37 mouse cellular contexts compared by ENCODE assay signal in genomic region chr9:74858111-74858510, GRCm38 (mm10). TPM values are rescaled to one million over a fixed set of nuclear protein-coding genes. Genes with fewer than 3 reads are reported as not detected.
"Had no signal": no experiment of that assay in that cellular context is flagged by ENCODE, and none has a peak within 500 bp of the region (broad histone marks: within the 10 kb centered on the region; RNA-seq: fewer than 3 reads in every experiment).

No protein-coding gene starts in this region.

- DNase-seq: left cerebral cortex, postnatal 4 days; liver; liver, embryonic 13.5 days; liver, postnatal 0 days; lung, adult 18-20 months; lung, adult 2 months; lung, embryonic 14.5 days; lung, postnatal 10 days; lung, postnatal 14 days; lung, postnatal 36 days; lung, postnatal 4 days; midbrain, embryonic 14.5 days had no signal

- ATAC-seq: liver, embryonic 12.5 days; liver, postnatal 0 days; lung, postnatal 0 days; midbrain, embryonic 13.5 days; midbrain, embryonic 15.5 days; midbrain, embryonic 16.5 days had no signal

- H3K9ac ChIP-seq: limb, embryonic 12.5 days; limb, embryonic 13.5 days; limb, embryonic 15.5 days; liver, embryonic 12.5 days; liver, embryonic 13.5 days; liver, embryonic 14.5 days; liver, embryonic 15.5 days; liver, postnatal 0 days; lung, embryonic 14.5 days; lung, embryonic 15.5 days; midbrain, embryonic 12.5 days; midbrain, embryonic 13.5 days; midbrain, embryonic 15.5 days; neural tube, embryonic 12.5 days had no signal

- H3K27ac ChIP-seq: limb, embryonic 10.5 days; limb, embryonic 12.5 days; limb, embryonic 13.5 days; limb, embryonic 15.5 days; liver, embryonic 12.5 days; liver, embryonic 13.5 days; liver, embryonic 14.5 days; liver, embryonic 15.5 days; lung, embryonic 15.5 days; macrophage; midbrain, embryonic 10.5 days; midbrain, embryonic 12.5 days; midbrain, embryonic 13.5 days; midbrain, embryonic 15.5 days; neural tube, embryonic 12.5 days had no signal

- H3K9me3 ChIP-seq: limb, embryonic 10.5 days; limb, embryonic 12.5 days; limb, embryonic 13.5 days; limb, embryonic 15.5 days; liver, embryonic 12.5 days; liver, embryonic 13.5 days; liver, embryonic 15.5 days; lung, embryonic 15.5 days; midbrain, embryonic 10.5 days; midbrain, embryonic 12.5 days; midbrain, embryonic 13.5 days; midbrain, embryonic 15.5 days; neural tube, embryonic 12.5 days had no signal

- H3K4me2 ChIP-seq: limb, embryonic 12.5 days; limb, embryonic 13.5 days; limb, embryonic 15.5 days; liver, embryonic 11.5 days; liver, embryonic 12.5 days; liver, embryonic 13.5 days; liver, embryonic 15.5 days; lung, embryonic 14.5 days; lung, embryonic 15.5 days; midbrain, embryonic 12.5 days; midbrain, embryonic 13.5 days; midbrain, embryonic 15.5 days; neural tube, embryonic 12.5 days had no signal

- H3K4me1 ChIP-seq: liver, embryonic 15.5 days had no signal

- H3K36me3 ChIP-seq: limb, embryonic 10.5 days; limb, embryonic 12.5 days; limb, embryonic 13.5 days; limb, embryonic 15.5 days; liver, embryonic 12.5 days; liver, embryonic 13.5 days; liver, embryonic 15.5 days; lung, embryonic 15.5 days; midbrain, embryonic 10.5 days; midbrain, embryonic 12.5 days; midbrain, embryonic 13.5 days; midbrain, embryonic 15.5 days; neural tube, embryonic 12.5 days had no signal

- H3K4me3 ChIP-seq: limb, embryonic 10.5 days; limb, embryonic 12.5 days; limb, embryonic 13.5 days; limb, embryonic 15.5 days; liver, embryonic 12.5 days; liver, embryonic 13.5 days; liver, embryonic 15.5 days; lung, embryonic 15.5 days; megakaryocyte, embryonic 14.5 days; midbrain, embryonic 12.5 days; midbrain, embryonic 15.5 days; myocyte; neural tube, embryonic 12.5 days had no signal

RNA-seq across cellular contexts. Expression of gene Onecut1, which starts 3.6 kb away (rescaled TPM):
- total RNA-seq: megakaryocyte progenitor cell, adult 5-6 weeks; megakaryocyte, adult 5-6 weeks; megakaryocyte-erythroid progenitor cell, adult 5-6 weeks; monocyte, adult 5-6 weeks had no signal
- polyA plus RNA-seq: limb, embryonic 10.5 days; limb, embryonic 14.5 days; lung, adult 2 months; lung, embryonic 14.5 days; lung, embryonic 15.5 days; lung, embryonic 16.5 days; lung, postnatal 0 days; macrophage; myocyte had no signal
